Mouse (Mus musculus): Measurements from ENCODE around the gene Myo15b. TPM values are rescaled to one million over a fixed set of nuclear protein-coding genes. Genes with fewer than 3 reads are reported as not detected.
"Not testable (repeated sequence)": the region's sequence is repeated elsewhere in the genome, so short reads cannot be mapped to it uniquely, and the experiment has no call there.

Myo15b gene
- polyA plus RNA-seq, 1 experiment from 2014 or later = 1.7 TPM

DNA sequence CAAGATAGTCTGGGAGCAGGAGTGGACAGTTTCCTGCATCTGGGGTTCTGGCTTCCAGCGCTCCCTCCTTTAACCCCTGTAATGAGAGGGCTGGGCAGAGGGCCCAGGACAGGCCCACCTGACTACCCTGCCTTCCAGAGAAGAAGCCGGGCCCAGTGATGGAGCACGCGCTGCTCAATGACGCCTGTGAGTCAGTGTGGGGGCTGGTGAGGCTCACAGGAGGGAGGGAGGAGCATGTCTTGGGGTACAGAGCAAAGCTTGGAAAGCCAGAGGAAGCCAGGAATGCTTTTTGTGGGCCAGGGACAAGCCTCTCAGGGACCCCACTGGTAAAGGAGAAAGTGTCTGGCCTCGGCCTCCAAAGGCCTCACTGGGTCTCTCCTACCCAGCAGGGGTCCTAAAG lies 3.5 kb upstream of the Myo15b start:
- H3K9ac ChIP-seq (ENCODE audit: low read length) = no peak overlapping the region
- ATAC-seq (replicated peaks; ENCODE audit: extremely low read depth, insufficient read depth, low FRiP score) = no peak
- H3K27me3 ChIP-seq (ENCODE audit: control insufficient read depth, insufficient read depth, low read length) = peaks cover 19% of the 10 kb centered on the region
- H3K9me3 ChIP-seq (replicated peaks; ENCODE audit: control insufficient read depth, low read length) = peaks cover 4% of the 10 kb centered on the region
- no peak overlapping the region for H3K4me2 ChIP-seq (ENCODE audit: low read depth, low read length)
- peaks cover 13% of the 10 kb centered on the region for H3K4me1 ChIP-seq (ENCODE audit: control insufficient read depth, insufficient read depth, low read length)
- H3K36me3 ChIP-seq (ENCODE audit: control insufficient read depth, insufficient read depth) = peaks cover 23% of the 10 kb centered on the region
- no peak overlapping the region for H3K27ac ChIP-seq (ENCODE audit: low read length)
- WGBS = 83% methylated on average over 6 of the region's 6 CpGs
- no peak overlapping the region for H3K4me3 ChIP-seq (ENCODE audit: low read length)

- Histone ChIP-seq H3K27me3 (ENCODE audit: control insufficient read depth, insufficient read depth, low read length) (peaks cover 34% of the 10 kb centered on the region), H3K4me1 (ENCODE audit: control insufficient read depth, insufficient read depth, low read length) (peaks cover 15% of the 10 kb centered on the region)
- not testable (repeated sequence) for ATAC-seq (replicated peaks; ENCODE audit: extremely low read depth, insufficient read depth, low FRiP score); H3K4me2 ChIP-seq (ENCODE audit: low read depth, low read length); H3K36me3 ChIP-seq (ENCODE audit: control insufficient read depth, insufficient read depth); H3K9ac ChIP-seq (ENCODE audit: low read length); H3K9me3 ChIP-seq (replicated peaks; ENCODE audit: control insufficient read depth, low read length); H3K27ac ChIP-seq (ENCODE audit: low read length); H3K4me3 ChIP-seq (ENCODE audit: low read length)
- 90% methylated on average over 4 of the region's 4 CpGs for WGBS
These were observed 1.1 kb upstream of the Myo15b start for GRCm38 (mm10) chr11:115857146-115857545.

DNA sequence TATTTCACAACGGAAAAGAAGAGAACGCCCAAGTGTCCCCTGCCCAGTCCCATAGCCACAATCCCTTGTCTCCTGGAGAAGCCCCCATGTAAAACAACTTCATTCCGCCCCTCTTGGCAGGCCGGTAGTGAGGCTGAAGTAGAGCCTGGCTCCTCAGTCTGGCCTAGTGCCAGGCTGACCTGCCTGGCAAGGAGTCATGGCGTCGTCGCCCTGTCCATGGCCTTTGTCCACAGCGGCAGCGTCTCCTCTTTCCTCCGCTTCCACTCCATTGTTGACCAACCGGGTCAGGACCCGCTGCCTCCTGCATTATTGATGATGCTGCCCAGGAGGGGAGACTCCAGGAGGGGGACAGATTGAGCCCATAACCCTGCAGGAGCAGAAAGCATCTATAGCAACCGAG lies 270 bp upstream of the Myo15b start:
- Histone ChIP-seq H3K9me3 (replicated peaks; ENCODE audit: control insufficient read depth, low read length) (peaks cover 4% of the 10 kb centered on the region), H3K4me2 (ENCODE audit: low read depth, low read length) (no peak overlapping the region), H3K36me3 (ENCODE audit: control insufficient read depth, insufficient read depth) (peaks cover 2% of the 10 kb centered on the region; the same call in 1 of the 2 replicates), H3K27ac (ENCODE audit: low read length) (no peak overlapping the region), H3K9ac (ENCODE audit: low read length) (peak overlapping the region; percentile 41; the same call in 1 of the 2 replicates), H3K27me3 (ENCODE audit: control insufficient read depth, insufficient read depth, low read length) (peaks cover 34% of the 10 kb centered on the region), H3K4me3 (ENCODE audit: low read length) (no peak overlapping the region), H3K4me1 (ENCODE audit: control insufficient read depth, insufficient read depth, low read length) (peaks cover 15% of the 10 kb centered on the region)
- 55% methylated on average over 13 of the region's 13 CpGs for WGBS
- no peak for ATAC-seq (replicated peaks; ENCODE audit: extremely low read depth, insufficient read depth, low FRiP score)

DNA sequence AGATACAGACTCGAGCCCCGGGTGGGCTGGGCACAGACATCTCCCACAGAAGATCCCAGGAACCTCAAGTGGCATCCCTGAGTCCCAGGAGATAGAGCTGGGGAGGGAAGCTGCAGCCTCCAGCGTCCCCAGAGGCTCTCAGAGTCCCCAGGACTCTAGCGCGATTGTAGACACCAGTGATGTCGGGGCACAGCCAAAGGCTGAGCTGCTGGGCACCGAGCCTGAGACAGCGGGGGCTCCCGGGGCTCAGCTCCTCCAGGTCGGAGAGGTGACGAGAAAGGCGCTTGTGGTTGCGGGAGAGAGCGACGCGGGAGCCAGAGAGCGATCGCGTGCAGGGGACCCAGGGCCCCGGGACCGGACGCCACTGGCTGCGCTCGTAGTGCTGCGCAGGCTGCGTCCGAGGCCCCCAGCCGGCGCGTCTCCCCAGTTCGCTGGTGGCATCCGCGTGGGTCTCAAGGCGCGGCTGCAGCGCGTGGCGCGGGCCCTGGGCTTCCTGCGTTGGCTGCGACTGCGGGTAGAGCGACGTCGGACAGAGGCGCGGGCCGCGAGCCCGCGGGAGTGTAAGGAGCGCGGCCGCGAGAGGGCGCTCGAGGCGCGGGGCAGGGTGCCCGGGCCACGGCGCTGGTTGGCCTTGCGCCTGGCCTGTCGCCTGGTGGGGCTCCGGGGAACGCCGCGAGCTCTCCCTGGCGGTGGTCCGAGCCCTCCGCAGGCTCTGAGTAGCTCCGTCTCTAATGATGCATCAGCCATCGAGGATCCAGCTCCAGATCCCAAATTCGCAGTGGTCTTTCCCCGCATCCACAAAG lies 1.1 kb downstream of the Myo15b start:
- Histone ChIP-seq H3K4me1 (ENCODE audit: control insufficient read depth, insufficient read depth, low read length) (peaks cover 15% of the 10 kb centered on the region), H3K4me3 (ENCODE audit: low read length) (peak overlapping the region; percentile 56), H3K9ac (ENCODE audit: low read length) (peak overlapping the region; percentile 69), H3K9me3 (replicated peaks; ENCODE audit: control insufficient read depth, low read length) (peaks cover 4% of the 10 kb centered on the region), H3K4me2 (ENCODE audit: low read depth, low read length) (peak overlapping the region; percentile 79), H3K36me3 (ENCODE audit: control insufficient read depth, insufficient read depth) (0 out of 2 replicates have a peak, but pooled peaks cover 2% of the 10 kb centered on the region), H3K27me3 (ENCODE audit: control insufficient read depth, insufficient read depth, low read length) (peaks cover 34% of the 10 kb centered on the region), H3K27ac (ENCODE audit: low read length) (no peak overlapping the region)
- 1% methylated on average over 75 of the region's 75 CpGs for WGBS
- peak; percentile 83 for ATAC-seq (replicated peaks; ENCODE audit: extremely low read depth, insufficient read depth, low FRiP score)

DNA sequence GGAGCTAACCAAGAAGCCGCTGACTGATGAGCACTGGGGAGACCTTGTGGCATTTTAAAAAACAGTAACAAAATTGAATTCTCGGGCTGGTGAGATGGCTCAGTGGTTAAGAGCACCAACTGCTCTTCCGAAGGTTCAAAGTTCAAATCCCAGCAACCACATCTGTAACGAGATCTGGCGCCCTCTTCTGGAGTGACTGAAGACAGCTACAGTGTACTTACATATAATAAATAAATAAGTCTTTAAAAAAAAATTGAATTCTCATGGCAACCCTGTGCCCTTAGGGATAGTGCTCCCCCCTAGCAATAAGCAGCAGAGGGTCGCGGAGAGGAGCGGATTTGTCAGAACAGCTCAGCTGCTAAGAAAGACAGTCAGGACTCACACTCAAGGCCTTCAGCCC lies 5.7 kb downstream of the Myo15b start:
- Histone ChIP-seq H3K4me3 (ENCODE audit: low read length) (no peak overlapping the region), H3K27ac (ENCODE audit: low read length) (no peak overlapping the region), H3K36me3 (ENCODE audit: control insufficient read depth, insufficient read depth) (no peaks in the 10 kb centered on the region), H3K9me3 (replicated peaks; ENCODE audit: control insufficient read depth, low read length) (no peaks in the 10 kb centered on the region), H3K9ac (ENCODE audit: low read length) (no peak overlapping the region), H3K4me1 (ENCODE audit: control insufficient read depth, insufficient read depth, low read length) (peaks cover 7% of the 10 kb centered on the region), H3K27me3 (ENCODE audit: control insufficient read depth, insufficient read depth, low read length) (peaks cover 22% of the 10 kb centered on the region), H3K4me2 (ENCODE audit: low read depth, low read length) (no peak overlapping the region)
- WGBS = 85% methylated on average over 8 of the region's 8 CpGs
- no peak for ATAC-seq (replicated peaks; ENCODE audit: extremely low read depth, insufficient read depth, low FRiP score)

DNA sequence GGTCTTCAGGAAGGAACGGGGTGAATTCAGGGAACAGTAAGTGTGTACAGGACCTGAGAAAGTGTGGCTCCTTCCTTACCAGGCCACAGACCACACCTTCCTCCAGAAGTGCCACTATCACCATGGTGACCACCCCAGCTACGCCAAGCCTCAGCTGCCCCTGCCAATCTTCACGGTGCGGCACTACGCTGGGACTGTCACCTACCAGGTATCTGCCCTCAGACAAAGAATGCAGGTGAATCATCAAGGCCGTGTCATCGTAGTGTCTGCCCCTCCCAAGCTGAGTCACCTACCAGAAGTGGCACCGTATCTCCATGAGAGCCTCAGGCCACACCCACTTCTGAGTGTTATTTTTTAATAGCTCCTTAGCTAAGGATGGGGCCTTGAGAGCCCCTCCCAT lies 11.2 kb downstream of the Myo15b start:
- Histone ChIP-seq H3K9ac (ENCODE audit: low read length) (no peak overlapping the region), H3K4me3 (ENCODE audit: low read length) (no peak overlapping the region), H3K4me2 (ENCODE audit: low read depth, low read length) (no peak overlapping the region), H3K27me3 (ENCODE audit: control insufficient read depth, insufficient read depth, low read length) (no peaks in the 10 kb centered on the region), H3K36me3 (ENCODE audit: control insufficient read depth, insufficient read depth) (no peaks in the 10 kb centered on the region), H3K9me3 (replicated peaks; ENCODE audit: control insufficient read depth, low read length) (no peaks in the 10 kb centered on the region), H3K27ac (ENCODE audit: low read length) (no peak overlapping the region), H3K4me1 (ENCODE audit: control insufficient read depth, insufficient read depth, low read length) (peaks cover 5% of the 10 kb centered on the region)
- WGBS = 54% methylated on average over 8 of the region's 8 CpGs
- no peak for ATAC-seq (replicated peaks; ENCODE audit: extremely low read depth, insufficient read depth, low FRiP score)

DNA sequence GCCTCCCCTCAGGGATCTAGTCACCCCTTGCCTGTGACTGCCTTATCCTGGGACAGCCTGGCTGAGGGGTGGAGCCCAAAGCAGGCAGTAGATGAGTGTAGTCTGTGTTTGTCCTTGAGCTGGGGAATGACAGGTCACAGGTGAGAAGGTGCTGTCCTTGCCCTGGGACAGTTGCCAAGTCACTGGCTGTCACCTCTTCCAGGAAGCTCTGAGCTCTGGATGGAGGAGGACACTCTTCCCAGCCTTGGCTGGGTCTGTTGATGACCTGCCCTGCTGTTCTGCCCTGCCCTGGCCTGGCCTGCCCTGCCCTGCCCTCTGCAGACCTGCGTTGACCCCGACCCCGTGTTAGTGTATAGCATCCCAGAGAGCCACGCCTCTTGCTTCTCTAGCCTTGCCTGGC lies 14.2 kb downstream of the Myo15b start:
- H3K4me2 ChIP-seq (ENCODE audit: low read depth, low read length) = no peak overlapping the region
- H3K27ac ChIP-seq (ENCODE audit: low read length) = no peak overlapping the region
- no peaks in the 10 kb centered on the region for H3K27me3 ChIP-seq (ENCODE audit: control insufficient read depth, insufficient read depth, low read length)
- WGBS = 74% methylated on average over 4 of the region's 4 CpGs
- H3K4me1 ChIP-seq (ENCODE audit: control insufficient read depth, insufficient read depth, low read length) = peaks cover 8% of the 10 kb centered on the region
- no peaks in the 10 kb centered on the region for H3K36me3 ChIP-seq (ENCODE audit: control insufficient read depth, insufficient read depth)
- H3K9me3 ChIP-seq (replicated peaks; ENCODE audit: control insufficient read depth, low read length) = no peaks in the 10 kb centered on the region
- ATAC-seq (replicated peaks; ENCODE audit: extremely low read depth, insufficient read depth, low FRiP score) = no peak
- H3K4me3 ChIP-seq (ENCODE audit: low read length) = no peak overlapping the region
- no peak overlapping the region; the same call in 1 of the 2 replicates for H3K9ac ChIP-seq (ENCODE audit: low read length)

DNA sequence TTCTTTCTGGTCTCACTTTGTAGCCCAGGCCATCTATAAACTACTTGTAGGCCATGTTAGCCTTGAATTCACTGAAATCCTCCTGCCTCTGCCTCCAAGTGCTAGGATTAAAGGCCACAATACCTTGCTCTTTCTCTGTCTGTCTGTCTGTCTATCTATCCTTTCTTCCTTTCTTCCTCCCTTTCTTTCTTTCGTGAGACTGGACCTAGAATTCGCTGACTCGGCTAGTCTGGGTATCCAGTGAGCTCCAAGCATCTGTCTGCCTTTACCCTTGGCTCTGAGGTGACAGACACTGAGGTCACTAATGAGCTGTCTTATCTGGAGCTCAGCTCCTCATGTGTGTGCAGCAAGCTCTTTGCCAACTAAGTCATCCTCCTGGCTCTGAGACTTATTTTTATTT lies 17.7 kb downstream of the Myo15b start:
- H3K36me3 ChIP-seq (ENCODE audit: control insufficient read depth, insufficient read depth) = no peaks in the 10 kb centered on the region
- H3K9me3 ChIP-seq (replicated peaks; ENCODE audit: control insufficient read depth, low read length) = no peaks in the 10 kb centered on the region
- no peak overlapping the region for H3K4me2 ChIP-seq (ENCODE audit: low read depth, low read length)
- H3K4me1 ChIP-seq (ENCODE audit: control insufficient read depth, insufficient read depth, low read length) = peaks cover 8% of the 10 kb centered on the region
- ATAC-seq (replicated peaks; ENCODE audit: extremely low read depth, insufficient read depth, low FRiP score) = no peak
- 89% methylated on average over 3 of the region's 3 CpGs for WGBS
- H3K27ac ChIP-seq (ENCODE audit: low read length) = no peak overlapping the region
- H3K4me3 ChIP-seq (ENCODE audit: low read length) = no peak overlapping the region
- no peak overlapping the region for H3K9ac ChIP-seq (ENCODE audit: low read length)
- H3K27me3 ChIP-seq (ENCODE audit: control insufficient read depth, insufficient read depth, low read length) = no peaks in the 10 kb centered on the region

DNA sequence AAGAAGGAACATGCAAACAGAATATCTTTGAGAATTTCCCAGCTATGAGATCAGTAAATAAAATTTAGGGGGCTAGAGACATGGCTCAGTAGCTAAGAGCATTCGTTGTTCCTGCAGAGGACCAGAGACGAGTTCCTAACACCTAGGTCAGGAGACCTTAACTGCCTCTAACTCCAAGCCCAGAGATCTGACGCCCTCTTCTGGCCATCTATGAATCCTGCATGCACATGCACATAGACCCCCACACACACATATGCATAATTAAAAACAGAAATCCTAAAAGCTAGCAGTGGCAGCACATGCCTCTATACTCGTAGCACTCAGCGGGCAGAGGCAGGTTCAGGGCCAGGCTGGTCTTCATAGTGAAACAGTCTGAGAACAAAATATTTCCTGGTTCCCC lies 18.2 kb downstream of the Myo15b start:
- WGBS = 85% methylated on average over 5 of the region's 5 CpGs
- no peaks in the 10 kb centered on the region; the same call in 1 of the 2 replicates for H3K27me3 ChIP-seq (ENCODE audit: control insufficient read depth, insufficient read depth, low read length)
- H3K4me1 ChIP-seq (ENCODE audit: control insufficient read depth, insufficient read depth, low read length) = peaks cover 8% of the 10 kb centered on the region
- no peak overlapping the region for H3K4me3 ChIP-seq (ENCODE audit: low read length)
- H3K9ac ChIP-seq (ENCODE audit: low read length) = no peak overlapping the region
- H3K36me3 ChIP-seq (ENCODE audit: control insufficient read depth, insufficient read depth) = no peaks in the 10 kb centered on the region
- no peak overlapping the region for H3K4me2 ChIP-seq (ENCODE audit: low read depth, low read length)
- no peak overlapping the region for H3K27ac ChIP-seq (ENCODE audit: low read length)
- no peak for ATAC-seq (replicated peaks; ENCODE audit: extremely low read depth, insufficient read depth, low FRiP score)
- no peaks in the 10 kb centered on the region for H3K9me3 ChIP-seq (replicated peaks; ENCODE audit: control insufficient read depth, low read length)

Measured in heart, embryonic 16.5 days (tissue).